Mouse (Mus musculus): ENCODE results near the gene Kncn. TPM values are rescaled to one million over a fixed set of nuclear protein-coding genes. Genes with fewer than 3 reads are reported as not detected.

The Kncn gene
- polyA plus RNA-seq, 1 experiment from 2014 or later, result not detected

- Histone ChIP-seq H3K27ac (no peak overlapping the region), H3K9me3 (no peaks in the 10 kb centered on the region), H3K4me3 (peak overlapping the region; percentile 46), H3K4me2 (peak overlapping the region; percentile 74), H3K27me3 (peaks cover 99% of the 10 kb centered on the region), H3K9ac (peak overlapping the region; percentile 58), H3K4me1 (peaks cover 47% of the 10 kb centered on the region), H3K36me3 (no peaks in the 10 kb centered on the region)
- ATAC-seq (ENCODE audit: insufficient number of reproducible peaks, insufficient read depth, low FRiP score, low TSS enrichment, low read depth), result no peak
- WGBS, result 1% methylated on average over 37 of the region's 37 CpGs
Measured at GRCm38 (mm10) chr4:115938276-115939160, 54.3 kb downstream of the Kncn start.

Other genes starting within 250 kb of the Kncn start
- 1.0 and 1.5 TPM in 2 replicates for gene Cyp4b1, start 236.7 kb upstream of the Kncn start, polyA plus RNA-seq (2015; fragmentation: Nextera tagmentation; extraction: Ambion mirVana)
- 37.4 and 37.9 TPM in 2 replicates for gene Efcab14, start 146.7 kb upstream of the Kncn start, polyA plus RNA-seq (2015; fragmentation: Nextera tagmentation; extraction: Ambion mirVana)
- gene Tex38, start 103.4 kb upstream of the Kncn start, polyA plus RNA-seq (2015; fragmentation: Nextera tagmentation; extraction: Ambion mirVana), result 0.53 TPM in 1 of 2 replicates, not detected in the other
- 56.7 and 60.5 TPM in 2 replicates for gene Atpaf1, start 99.6 kb upstream of the Kncn start, polyA plus RNA-seq (2015; fragmentation: Nextera tagmentation; extraction: Ambion mirVana)
- 8.7 and 9.8 TPM in 2 replicates for gene Mob3c, start 56.3 kb upstream of the Kncn start, polyA plus RNA-seq (2015; fragmentation: Nextera tagmentation; extraction: Ambion mirVana)
- 25.9 and 32.2 TPM in 2 replicates for gene Mknk1, start 45.2 kb upstream of the Kncn start, polyA plus RNA-seq (2015; fragmentation: Nextera tagmentation; extraction: Ambion mirVana)
- gene 6430628N08Rik, start 6.3 kb downstream of the Kncn start, polyA plus RNA-seq (2015; fragmentation: Nextera tagmentation; extraction: Ambion mirVana), result not detected in 2 replicates
- gene Dmbx1, start 55.5 kb downstream of the Kncn start, polyA plus RNA-seq (2015; fragmentation: Nextera tagmentation; extraction: Ambion mirVana), result 2.4 and 3.9 TPM in 2 replicates
- gene Faah, start 133.5 kb downstream of the Kncn start, polyA plus RNA-seq (2015; fragmentation: Nextera tagmentation; extraction: Ambion mirVana), result 2.1 and 2.8 TPM in 2 replicates
- gene Nsun4, start 169.5 kb downstream of the Kncn start, polyA plus RNA-seq (2015; fragmentation: Nextera tagmentation; extraction: Ambion mirVana), result 20.6 and 24.4 TPM in 2 replicates
- 479 and 566 TPM in 2 replicates for gene Uqcrh, start 190.7 kb downstream of the Kncn start, polyA plus RNA-seq (2015; fragmentation: Nextera tagmentation; extraction: Ambion mirVana)
- 78.3 and 80.8 TPM in 2 replicates for gene Lrrc41, start 190.9 kb downstream of the Kncn start, polyA plus RNA-seq (2015; fragmentation: Nextera tagmentation; extraction: Ambion mirVana)
- gene Rad54l, start 239.3 kb downstream of the Kncn start, polyA plus RNA-seq (2015; fragmentation: Nextera tagmentation; extraction: Ambion mirVana), result 33.6 and 37.6 TPM in 2 replicates
- 64.4 and 65.3 TPM in 2 replicates for gene Pomgnt1, start 239.4 kb downstream of the Kncn start, polyA plus RNA-seq (2015; fragmentation: Nextera tagmentation; extraction: Ambion mirVana)

All from embryonic facial prominence, embryonic 13.5 days (tissue).